Mouse (Mus musculus): ENCODE data around the gene Srl.

DNA sequence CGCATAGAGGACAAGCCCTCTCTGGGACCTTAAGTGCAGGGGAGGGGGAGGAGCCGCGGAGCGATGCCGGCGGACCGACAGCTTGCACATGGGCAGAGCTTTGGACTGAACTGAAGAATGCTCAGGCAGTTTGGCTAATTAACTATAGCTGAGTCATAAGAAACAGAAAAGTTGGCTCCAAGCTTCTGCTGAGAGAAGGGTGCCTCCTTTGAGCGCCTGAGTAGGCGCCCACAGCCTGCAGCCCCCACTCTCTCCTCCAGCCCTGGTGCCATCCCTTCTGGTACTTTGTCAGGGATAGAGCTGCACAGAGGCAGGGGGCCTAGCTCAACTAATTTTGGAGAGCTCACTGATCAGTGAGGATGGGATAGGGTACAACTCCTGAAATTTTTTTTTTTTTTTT is 93.4 kb downstream of the Srl start:
- TF ChIP-seq CHD2 (IDR thresholded peaks at IDR 0.05; ENCODE audit: low read length), result no peak
- no peak for TF ChIP-seq NELFE (IDR thresholded peaks at IDR 0.05; ENCODE audit: low read depth, low read length)
- no peak for TF ChIP-seq USF2 (IDR thresholded peaks at IDR 0.05; ENCODE audit: borderline replicate concordance in 1 of 2, insufficient read depth in 1 of 2, low read depth in 1 of 2, low read length in 2 of 2)

Measured in MEL (cell line).